Mouse (Mus musculus) hindlimb bud, embryonic 11.5 days (tissue): ENCODE data around the gene Pdzrn3.
A peak's percentile ranks its signal among the peaks of the same experiment; 100 is the strongest.

Source experiments
- DNase-seq: peaks from one replicate; pipeline ENCODE4 v3.0.0-alpha.2; 2012; ENCODE audit warnings: low read depth, low spot score; ENCODE audit errors: extremely low spot score

Gene Pdzrn3

GRCm38 (mm10) chr6:101214734-101215435 is 162.8 kb downstream of the Pdzrn3 start:
- no peak for DNase-seq

DNA sequence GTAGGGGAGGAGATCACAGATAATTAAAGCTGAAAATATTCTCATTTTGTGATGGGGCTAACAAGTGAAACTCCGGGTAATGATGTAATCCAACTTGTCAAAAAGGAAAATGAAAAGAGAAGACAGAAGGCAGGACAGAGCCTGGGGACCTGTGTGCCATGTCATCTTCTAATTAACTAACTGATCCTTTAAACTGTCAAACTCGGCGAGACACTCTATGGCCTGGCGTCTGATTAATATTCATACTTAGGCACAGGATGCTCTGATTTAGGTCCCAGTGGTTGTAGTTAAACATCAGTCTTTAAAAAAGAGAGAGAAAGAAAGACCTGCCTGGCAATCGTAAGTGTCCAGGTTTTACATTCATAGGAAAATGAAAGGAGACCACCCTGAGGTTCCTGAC is 164.6 kb downstream of the Pdzrn3 start:
- DNase-seq: no peak

DNA sequence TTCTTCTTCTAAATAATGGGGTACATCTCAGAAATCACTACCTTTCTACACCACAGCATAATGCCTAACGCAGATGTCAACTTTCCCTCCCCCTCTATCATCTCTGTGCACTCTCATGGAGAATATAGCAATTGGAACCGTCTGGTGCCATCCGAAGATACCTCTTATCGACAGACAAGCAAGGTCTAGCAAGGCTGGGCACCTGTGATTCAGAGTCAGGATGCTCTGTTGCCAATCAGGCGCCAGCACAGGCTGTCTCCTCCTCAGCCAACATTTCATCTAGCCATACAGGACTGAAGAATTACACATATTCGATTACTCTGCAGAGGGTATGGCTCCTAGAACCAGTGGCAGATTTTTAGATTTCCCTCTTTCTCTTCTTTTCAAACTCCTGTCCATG is 165.6 kb downstream of the Pdzrn3 start:
- DNase-seq: no peak

- no peak for DNase-seq
Measured at GRCm38 (mm10) chr6:101211361-101211841, 166.3 kb downstream of the Pdzrn3 start.

DNA sequence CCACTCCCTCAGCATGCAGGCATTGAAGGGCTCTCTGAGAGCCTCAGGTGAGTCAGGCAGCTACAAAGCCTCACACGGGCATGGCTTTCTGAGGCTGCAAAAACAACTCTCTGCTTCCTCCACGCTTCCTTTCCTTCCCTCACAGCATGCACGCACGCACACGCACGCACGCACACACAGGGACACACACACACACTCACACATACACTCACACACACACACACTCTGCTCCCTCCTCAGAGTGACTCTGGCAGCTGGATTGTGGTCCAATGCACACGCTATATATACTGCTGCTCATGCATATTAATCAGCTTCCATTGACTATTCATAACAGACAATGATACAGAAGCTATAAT is 178.8 kb downstream of the Pdzrn3 start:
- DNase-seq: no peak

DNA sequence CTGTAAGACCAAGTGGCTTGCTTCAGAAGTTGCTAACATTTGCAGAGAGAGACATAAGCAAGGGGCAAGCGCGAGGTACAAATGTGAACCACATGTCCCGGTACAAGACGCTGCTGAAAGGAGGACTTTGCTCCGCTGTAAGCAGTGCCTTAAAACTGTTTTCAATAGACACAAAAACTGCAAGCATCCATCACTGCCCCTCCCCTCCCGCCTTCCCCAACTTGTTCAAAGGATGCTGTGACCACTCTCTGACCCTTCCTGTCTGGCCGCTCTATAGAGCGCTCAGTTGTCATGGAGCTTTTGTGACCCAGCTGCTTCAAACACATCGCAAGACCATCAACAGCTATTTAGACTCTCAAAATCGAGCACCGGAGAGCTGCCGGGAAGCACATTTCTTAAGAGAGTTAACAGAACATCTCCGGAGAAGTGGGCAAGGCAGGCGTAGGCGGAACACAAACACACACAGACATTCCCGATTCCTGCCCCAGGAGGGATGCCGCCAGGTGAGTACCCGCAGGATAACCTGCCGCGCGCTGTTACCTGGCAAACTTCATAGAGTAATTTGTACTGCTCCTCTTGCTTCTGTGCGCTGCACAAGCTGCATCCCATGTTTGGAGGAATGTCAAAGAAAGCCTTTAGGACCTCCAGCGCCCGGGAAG is 179.3 kb downstream of the Pdzrn3 start:
- DNase-seq: peak; percentile 31

DNA sequence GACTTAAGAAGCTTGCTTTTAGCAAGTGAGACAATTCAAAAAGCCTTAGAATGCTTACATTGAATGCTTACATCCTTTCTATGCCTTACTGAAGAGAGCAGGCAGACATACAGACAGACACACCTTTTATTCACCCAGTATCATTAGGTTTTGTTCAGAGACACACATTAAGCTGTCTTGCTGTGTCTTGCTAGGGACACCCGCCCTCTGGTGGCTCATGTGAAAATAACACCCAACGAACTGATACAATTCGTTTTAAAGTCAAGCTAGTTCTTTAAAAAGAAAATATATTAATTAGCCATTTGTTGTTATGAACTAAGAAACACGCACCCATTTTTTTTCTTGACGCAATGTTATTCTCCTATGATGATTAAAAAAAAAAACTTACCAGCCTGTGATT is 180.1 kb downstream of the Pdzrn3 start:
- DNase-seq: peak; percentile 52

- no peak for DNase-seq
Measured at GRCm38 (mm10) chr6:101195891-101196290, 181.8 kb downstream of the Pdzrn3 start.

DNA sequence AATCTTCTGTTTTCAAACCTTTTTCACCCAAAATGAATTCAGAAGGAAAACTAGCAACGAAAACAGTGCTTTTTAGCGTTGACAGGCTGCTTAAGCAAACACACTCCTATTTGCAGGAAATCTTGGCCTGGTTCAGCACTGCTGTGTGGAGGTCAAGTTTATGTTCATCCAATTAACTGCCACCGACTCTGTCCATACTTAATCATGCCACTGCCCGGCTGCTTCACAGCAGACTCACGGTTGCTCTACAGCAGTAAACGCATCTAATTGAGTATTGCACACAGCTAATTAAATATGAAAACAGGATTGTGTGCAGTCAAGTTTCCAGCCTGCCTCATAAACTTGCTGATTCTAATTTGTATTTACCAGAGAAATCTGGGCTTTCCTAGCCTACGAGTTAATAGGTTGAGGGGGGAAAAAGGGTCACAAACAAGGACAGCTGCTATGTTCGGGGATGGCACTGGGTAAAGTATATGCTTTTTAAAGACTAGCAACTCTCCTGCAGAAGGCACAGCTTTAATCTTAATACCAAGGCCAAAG is 183.2 kb downstream of the Pdzrn3 start:
- peak; percentile 41 for DNase-seq

DNA sequence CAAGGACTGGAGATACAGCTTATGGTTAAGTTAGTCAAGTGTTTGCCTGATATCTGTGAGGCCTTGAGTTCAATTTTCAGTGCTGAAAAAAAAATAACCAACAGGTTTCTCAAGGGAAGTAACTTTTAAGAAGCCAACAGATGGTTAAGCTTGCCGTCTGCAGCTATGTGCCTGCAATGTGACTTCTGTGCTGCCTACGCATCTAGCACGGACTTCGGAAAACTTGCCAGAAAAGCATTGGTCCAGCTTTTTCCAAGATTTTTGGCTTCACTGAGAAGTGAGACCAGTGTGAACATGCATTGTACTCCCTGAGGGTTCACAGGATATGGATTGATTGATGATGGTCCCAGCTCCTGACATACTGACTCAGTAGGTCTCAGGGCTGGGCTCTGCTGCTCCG is 186.1 kb downstream of the Pdzrn3 start:
- no peak for DNase-seq

GRCm38 (mm10) chr6:101187322-101187721 is 190.4 kb downstream of the Pdzrn3 start:
- no peak for DNase-seq

DNA sequence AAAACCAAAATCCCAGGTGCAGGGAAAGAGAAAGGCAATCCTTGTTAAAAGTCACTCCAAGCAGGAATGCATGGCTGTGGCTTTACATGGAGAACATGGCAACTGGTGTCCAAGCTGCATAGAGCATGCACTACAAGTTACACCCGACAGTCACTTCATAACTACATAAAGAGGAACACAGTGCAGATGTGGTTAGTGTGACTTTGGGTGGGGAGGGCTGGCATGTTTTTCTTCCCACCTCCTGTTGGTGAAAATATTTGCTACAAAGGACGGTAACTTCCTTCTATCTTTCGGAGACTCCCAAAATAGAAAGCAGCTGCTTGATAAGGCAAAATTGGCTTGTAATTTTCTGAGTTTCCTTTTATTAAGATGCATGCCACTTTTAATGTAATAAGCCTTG is 190.8 kb downstream of the Pdzrn3 start:
- DNase-seq: no peak

DNA sequence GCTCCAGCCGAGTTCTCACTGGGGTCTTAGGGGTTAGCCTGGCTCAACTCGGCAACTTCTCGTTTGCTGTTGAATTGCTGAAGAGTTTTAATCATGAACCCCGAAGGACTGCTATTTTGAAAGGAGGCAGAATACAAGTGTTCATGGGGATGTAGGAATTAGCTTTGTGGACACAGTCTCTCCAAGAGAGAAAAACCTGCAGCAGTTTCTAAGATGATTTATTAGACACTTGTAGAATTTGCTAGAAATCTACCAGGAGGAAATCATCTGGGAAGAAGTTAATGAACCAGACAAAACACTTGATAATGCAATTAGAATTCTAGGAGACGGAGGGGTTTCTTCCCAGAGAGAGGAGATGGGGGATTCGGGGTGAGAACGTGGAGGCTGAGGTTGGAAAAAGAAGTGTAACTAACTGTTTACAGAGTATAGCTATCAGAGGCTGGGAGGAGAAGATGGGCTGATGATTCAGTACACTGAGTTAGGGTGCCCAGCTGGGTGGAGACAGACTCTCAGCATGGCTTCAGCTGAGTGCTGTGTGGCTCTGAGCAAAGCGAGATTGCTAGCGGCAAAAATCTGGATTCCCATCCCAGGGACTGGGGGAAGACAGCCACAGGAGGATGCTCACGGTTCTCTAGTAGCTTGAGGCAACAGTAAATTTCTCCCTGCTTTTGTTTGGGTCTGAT is 193.5 kb downstream of the Pdzrn3 start:
- DNase-seq: no peak

GRCm38 (mm10) chr6:101170699-101171098 is 207.0 kb downstream of the Pdzrn3 start:
- no peak for DNase-seq

DNA sequence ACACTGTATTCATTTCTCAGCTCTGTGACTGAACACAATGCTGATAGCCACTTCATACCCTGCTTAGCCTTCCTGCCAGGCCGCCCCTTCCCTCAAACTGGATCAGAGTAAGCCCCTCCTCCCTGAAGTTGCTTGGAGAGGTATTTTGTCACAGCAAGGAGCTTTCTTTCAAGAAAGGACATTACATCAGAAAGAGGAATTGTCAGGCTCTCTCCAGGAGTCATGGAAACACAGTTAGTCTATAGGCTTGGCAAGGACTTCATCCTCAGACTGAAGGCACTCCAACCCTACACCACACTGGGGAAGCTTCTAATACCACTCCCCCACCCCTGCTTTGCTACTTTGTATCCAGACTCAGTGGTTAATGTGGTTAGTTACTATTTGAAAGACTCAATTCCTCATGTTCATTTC is 224.2 kb downstream of the Pdzrn3 start:
- no peak for DNase-seq

DNA sequence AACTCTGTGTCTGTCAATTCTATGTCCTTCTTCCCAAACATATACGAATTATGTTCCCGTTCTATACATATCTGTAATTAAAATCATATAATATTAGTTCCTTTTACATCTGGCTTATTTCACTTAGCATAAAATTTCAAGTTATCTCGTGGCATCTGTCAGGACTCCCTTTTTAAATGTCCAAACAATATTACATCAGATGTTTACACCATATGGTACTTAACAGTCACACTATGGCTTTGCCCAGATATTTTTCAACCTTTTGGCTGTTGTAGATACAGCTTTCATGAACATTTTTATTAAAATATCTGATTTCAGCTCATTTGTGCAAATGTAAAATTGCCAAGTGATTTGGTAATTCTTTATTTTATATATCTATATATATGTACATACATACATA is 242.3 kb downstream of the Pdzrn3 start:
- no peak for DNase-seq

- no peak for DNase-seq
Measured at GRCm38 (mm10) chr6:101125396-101125795, 252.3 kb downstream of the Pdzrn3 start.

GRCm38 (mm10) chr6:101108951-101109350 is 268.7 kb downstream of the Pdzrn3 start:
- DNase-seq: no peak

- DNase-seq: no peak
Measured at GRCm38 (mm10) chr6:101103506-101103905, 274.2 kb downstream of the Pdzrn3 start.

GRCm38 (mm10) chr6:101101709-101102654 is 275.7 kb downstream of the Pdzrn3 start:
- no peak for DNase-seq
